Mouse (Mus musculus) megakaryocyte, embryonic 14.5 days (primary cell): ENCODE results near the gene Wdr4. TPM values are rescaled to one million over a fixed set of nuclear protein-coding genes. Genes with fewer than 3 reads are reported as not detected.
"Not testable (repeated sequence)": the region's sequence is repeated elsewhere in the genome, so short reads cannot be mapped to it uniquely, and the experiment has no call there.

Experiments used
- H3K27me3 ChIP-seq: replicated peaks from 2 replicates; pipeline ENCODE3; 2012; ENCODE audit warnings: inconsistent platforms
- H3K36me3 ChIP-seq: replicated peaks from 2 replicates; pipeline ENCODE3; 2012; ENCODE audit warnings: low read length, inconsistent platforms, mixed read lengths
- H3K4me1 ChIP-seq: 2 replicates; pipeline ENCODE4 v1.6.1; 2012; ENCODE audit warnings: inconsistent platforms
- H3K4me3 ChIP-seq: replicated peaks from 2 replicates; pipeline ENCODE3; 2012; ENCODE audit warnings: moderate library complexity, mild to moderate bottlenecking, inconsistent platforms
- H3K9me3 ChIP-seq: 2 replicates; pipeline ENCODE4 v1.6.1; 2012; ENCODE audit warnings: inconsistent platforms
- FLI1 ChIP-seq: IDR thresholded peaks from 2 replicates; pipeline ENCODE4 v1.6.1; 2012; ENCODE audit warnings: low read length, inconsistent platforms, mixed read lengths
- GATA1 ChIP-seq: IDR thresholded peaks from 3 replicates; pipeline ENCODE4 v1.6.1; 2012; ENCODE audit warnings: mixed read lengths, low read length, inconsistent platforms, borderline replicate concordance
- polyA plus RNA-seq: library from polyadenylated mRNA; stranded (reverse); fragments of >175 nt; gene quantifications from 2 replicates; pipeline ENCODE4 v1.2.3, GENCODE M21; 2012; ENCODE audit warnings: low replicate concordance; ENCODE audit not compliant: insufficient read depth

Gene Wdr4
- polyA plus RNA-seq, 1 experiment: 13.5 TPM

- H3K27me3 ChIP-seq: peaks cover 2% of the 10 kb centered on the region
- H3K9me3 ChIP-seq: no peaks in the 10 kb centered on the region
- no peak overlapping the region for H3K4me3 ChIP-seq
- TF ChIP-seq FLI1: no peak
- TF ChIP-seq GATA1: no peak
- peaks cover 18% of the 10 kb centered on the region for H3K4me1 ChIP-seq
- H3K36me3 ChIP-seq: no peaks in the 10 kb centered on the region
Observed at GRCm38 (mm10) chr17:31557124-31557880, 37.5 kb upstream of the Wdr4 start.

DNA sequence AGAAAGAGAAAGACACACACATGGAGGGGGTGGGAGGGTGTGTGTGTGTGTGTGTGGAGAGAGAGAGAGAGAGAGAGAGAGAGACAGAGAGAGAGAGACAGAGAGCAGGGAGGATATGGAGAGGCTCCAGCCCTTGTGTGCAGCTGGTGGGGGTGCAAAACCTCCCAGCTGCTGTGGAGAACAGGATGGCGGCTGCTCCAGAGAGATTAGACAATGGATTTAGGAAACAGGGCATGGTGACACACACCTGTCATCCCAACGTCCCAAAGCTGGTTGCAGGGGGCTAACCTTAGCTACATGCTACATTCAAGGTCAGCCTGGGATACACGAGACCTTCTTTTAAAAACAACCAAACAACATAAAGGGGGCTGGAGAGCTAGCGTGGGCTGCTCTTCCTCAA lies 36.5 kb upstream of the Wdr4 start:
- no peak for TF ChIP-seq FLI1
- no peak for TF ChIP-seq GATA1

DNA sequence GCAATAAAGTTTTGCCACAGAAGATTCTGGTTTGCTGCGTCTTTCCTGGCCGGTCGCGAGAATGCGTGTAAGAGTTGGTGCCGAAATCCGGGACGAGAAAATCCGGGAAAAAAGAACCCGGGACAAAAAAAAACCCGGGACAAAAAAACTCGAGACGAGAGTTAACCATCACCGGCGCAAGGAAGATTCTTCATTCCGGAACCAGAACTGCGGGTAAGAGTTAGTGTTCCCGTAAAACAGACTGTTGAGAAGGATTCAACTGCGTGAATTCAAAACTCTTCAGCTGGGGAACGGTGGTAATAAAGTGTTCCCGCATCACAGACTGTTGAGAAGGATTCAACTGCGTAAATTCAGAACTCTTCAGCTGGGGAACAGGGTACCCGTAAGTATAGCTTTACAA lies 32.8 kb upstream of the Wdr4 start:
- not testable (repeated sequence) for H3K4me3 ChIP-seq, H3K36me3 ChIP-seq
- Histone ChIP-seq H3K9me3 (peaks cover 15% of the 10 kb centered on the region), H3K27me3 (peaks cover 20% of the 10 kb centered on the region), H3K4me1 (peaks cover 17% of the 10 kb centered on the region)

More for the DNA sequence above, 36.5 kb upstream of the Wdr4 start:
- H3K9me3 ChIP-seq: no peaks in the 10 kb centered on the region
- H3K36me3 ChIP-seq: no peaks in the 10 kb centered on the region
- H3K4me1 ChIP-seq: peaks cover 18% of the 10 kb centered on the region
- no peak overlapping the region for H3K4me3 ChIP-seq
- peaks cover 2% of the 10 kb centered on the region for H3K27me3 ChIP-seq

DNA sequence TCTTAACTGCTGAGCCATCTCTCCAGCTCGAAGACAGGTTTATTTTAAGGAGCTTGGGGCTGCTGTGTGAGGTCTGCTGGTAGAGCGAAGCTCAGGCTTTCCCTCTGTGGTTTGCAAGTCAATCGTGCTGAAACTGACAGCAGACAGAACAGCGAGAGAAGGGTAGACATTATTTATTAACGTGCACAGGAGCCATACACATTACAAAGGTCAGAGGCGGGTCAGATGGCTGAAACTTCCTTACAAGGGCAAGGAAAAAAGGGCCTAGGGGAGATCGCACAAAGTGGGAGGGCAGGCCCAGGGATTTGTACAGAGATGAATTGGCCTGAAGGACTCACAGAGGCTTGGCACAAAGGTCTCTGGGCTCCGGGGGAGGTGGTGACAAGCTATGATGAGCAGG lies 29.6 kb upstream of the Wdr4 start:
- Histone ChIP-seq H3K9me3 (peaks cover 19% of the 10 kb centered on the region), H3K27me3 (peaks cover 19% of the 10 kb centered on the region), H3K4me3 (no peak overlapping the region), H3K4me1 (peaks cover 16% of the 10 kb centered on the region), H3K36me3 (no peaks in the 10 kb centered on the region)
- TF ChIP-seq FLI1 (no peak), GATA1 (no peak)

DNA sequence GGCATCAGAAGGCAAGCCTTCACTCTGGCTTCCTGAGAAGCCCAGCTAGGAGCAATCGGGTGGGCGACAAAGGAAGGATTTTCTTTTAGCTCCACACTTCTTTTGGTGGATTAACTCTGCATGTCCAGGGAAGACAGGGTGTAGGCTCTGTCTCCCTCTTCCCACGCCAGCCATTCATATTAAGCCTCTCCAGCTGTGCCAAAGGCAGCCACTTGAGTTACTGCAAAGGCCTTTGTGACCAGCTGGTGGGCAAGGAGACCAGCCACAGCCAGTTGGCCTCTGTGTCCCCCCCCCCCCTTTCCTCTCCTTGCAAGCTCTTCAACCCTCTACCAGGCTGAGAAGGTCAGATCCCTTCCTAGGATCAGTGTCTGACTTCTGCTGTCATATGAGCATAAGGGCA lies 28.2 kb upstream of the Wdr4 start:
- Histone ChIP-seq H3K36me3 (no peaks in the 10 kb centered on the region), H3K4me3 (no peak overlapping the region), H3K4me1 (peaks cover 16% of the 10 kb centered on the region), H3K27me3 (peaks cover 22% of the 10 kb centered on the region), H3K9me3 (peaks cover 19% of the 10 kb centered on the region)
- TF ChIP-seq GATA1 (no peak), FLI1 (no peak)

GRCm38 (mm10) chr17:31546444-31547196 lies 26.8 kb upstream of the Wdr4 start:
- H3K36me3 ChIP-seq: no peaks in the 10 kb centered on the region
- no peak for TF ChIP-seq GATA1
- TF ChIP-seq FLI1: no peak
- H3K27me3 ChIP-seq: peaks cover 22% of the 10 kb centered on the region
- H3K4me1 ChIP-seq: peaks cover 16% of the 10 kb centered on the region
- H3K4me3 ChIP-seq: no peak overlapping the region
- H3K9me3 ChIP-seq: peaks cover 19% of the 10 kb centered on the region

DNA sequence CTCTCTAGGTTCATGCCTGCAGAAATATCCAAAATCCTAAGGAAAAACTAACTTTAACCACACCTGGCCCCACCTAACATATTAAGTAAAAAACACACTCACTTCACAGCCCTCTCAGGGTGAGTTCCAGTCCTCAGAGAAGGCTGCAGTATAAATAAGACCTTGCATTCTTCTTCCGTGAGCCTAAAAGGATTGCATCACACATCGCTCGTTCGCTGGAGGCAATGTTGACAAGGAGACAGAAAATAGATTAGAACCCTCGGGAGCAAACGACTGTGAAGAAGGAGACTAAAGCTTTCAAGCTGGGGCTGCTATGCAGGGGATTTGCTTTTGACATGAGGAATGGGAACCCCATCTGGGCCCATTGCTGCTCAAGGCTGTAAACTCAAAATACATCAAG lies 23.8 kb upstream of the Wdr4 start:
- H3K4me1 ChIP-seq: peaks cover 16% of the 10 kb centered on the region
- TF ChIP-seq GATA1 (no peak), FLI1 (no peak)
- H3K27me3 ChIP-seq: peaks cover 19% of the 10 kb centered on the region
- no peak overlapping the region for H3K4me3 ChIP-seq
- H3K9me3 ChIP-seq: peaks cover 4% of the 10 kb centered on the region; the same call in 1 of the 2 replicates
- H3K36me3 ChIP-seq: no peaks in the 10 kb centered on the region

DNA sequence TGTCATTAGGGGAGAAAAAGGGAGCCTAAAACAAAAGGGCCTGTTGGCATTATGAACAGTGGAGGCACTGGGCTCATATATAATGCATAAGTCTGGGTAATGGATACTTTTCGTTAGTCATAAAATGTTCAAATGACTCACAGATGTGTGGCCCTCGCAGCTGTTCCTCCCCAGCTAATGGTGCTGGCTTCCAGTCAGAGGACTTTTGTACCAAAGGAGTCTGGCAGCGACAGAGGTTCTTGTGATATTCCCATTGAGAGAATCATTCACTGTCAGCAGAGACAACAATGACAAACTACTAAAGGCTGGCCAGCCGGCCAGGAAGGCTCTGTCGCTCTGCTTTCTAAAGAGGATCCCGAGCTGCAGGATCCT lies 21.7 kb upstream of the Wdr4 start:
- Histone ChIP-seq H3K4me1 (no peaks in the 10 kb centered on the region), H3K36me3 (no peaks in the 10 kb centered on the region), H3K9me3 (peaks cover 2% of the 10 kb centered on the region; the same call in 1 of the 2 replicates), H3K27me3 (peaks cover 17% of the 10 kb centered on the region), H3K4me3 (no peak overlapping the region)
- TF ChIP-seq GATA1: no peak
- TF ChIP-seq FLI1: no peak

- TF ChIP-seq GATA1: no peak
- no peak for TF ChIP-seq FLI1
- H3K36me3 ChIP-seq: no peaks in the 10 kb centered on the region
- no peak overlapping the region for H3K4me3 ChIP-seq
- no peaks in the 10 kb centered on the region for H3K9me3 ChIP-seq
- H3K27me3 ChIP-seq: peaks cover 17% of the 10 kb centered on the region
- H3K4me1 ChIP-seq: peaks cover 3% of the 10 kb centered on the region
Observed at GRCm38 (mm10) chr17:31540809-31541459, 21.2 kb upstream of the Wdr4 start.

- Histone ChIP-seq H3K9me3 (no peaks in the 10 kb centered on the region), H3K4me3 (no peak overlapping the region), H3K27me3 (peaks cover 22% of the 10 kb centered on the region), H3K4me1 (peaks cover 11% of the 10 kb centered on the region), H3K36me3 (no peaks in the 10 kb centered on the region)
- TF ChIP-seq FLI1: no peak
- TF ChIP-seq GATA1: no peak
Observed at GRCm38 (mm10) chr17:31540101-31540500, 20.3 kb upstream of the Wdr4 start.
